Mouse (Mus musculus): ENCODE measurements around the gene Igf2bp1. TPM values are rescaled to one million over a fixed set of nuclear protein-coding genes. Genes with fewer than 3 reads are reported as not detected.
A peak's percentile ranks its signal among the peaks of the same experiment; 100 is the strongest.

The Igf2bp1 gene
- polyA plus RNA-seq, 1 experiment = 392 TPM

DNA sequence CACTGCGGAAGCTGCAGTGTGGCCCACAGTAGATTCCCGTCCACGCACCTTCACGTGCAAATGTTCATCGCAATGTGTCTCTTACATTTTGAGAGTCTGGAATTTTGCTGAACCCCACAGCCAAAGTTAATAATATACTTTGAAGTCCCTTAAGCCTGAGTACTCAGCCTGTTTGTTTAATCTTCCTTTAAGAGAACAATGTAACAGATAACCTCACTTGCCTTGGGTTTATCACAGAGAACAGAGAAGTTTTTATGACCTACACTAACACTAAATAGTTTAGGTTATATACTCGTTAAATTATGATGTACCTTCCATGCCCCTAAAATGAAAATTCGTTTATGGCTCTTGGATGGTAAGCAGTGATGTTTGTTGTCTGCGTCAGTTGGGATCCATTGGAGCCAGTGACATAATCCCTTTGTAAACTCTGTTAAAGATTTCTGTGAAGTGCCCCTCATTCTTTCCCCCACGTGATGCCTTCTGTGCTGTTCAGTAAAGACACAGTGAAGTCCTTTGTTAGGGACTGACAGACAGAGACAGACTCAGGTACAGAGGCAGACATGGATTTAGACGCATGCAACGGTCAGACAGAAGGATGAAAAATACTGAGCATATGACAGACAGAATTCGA lies 83.6 kb downstream of the Igf2bp1 start:
- Histone ChIP-seq H3K9ac (ENCODE audit: low read depth, poor library complexity, severe bottlenecking) (no peak overlapping the region), H3K27me3 (ENCODE audit: control insufficient read depth, insufficient read depth, low read length, poor library complexity, severe bottlenecking) (peaks cover 3% of the 10 kb centered on the region; the same call in 1 of the 2 replicates), H3K4me3 (ENCODE audit: low read depth, low read length) (no peak overlapping the region), H3K4me1 (ENCODE audit: control insufficient read depth, insufficient read depth, low read length) (no peaks in the 10 kb centered on the region), H3K36me3 (ENCODE audit: control insufficient read depth, insufficient read depth, low read length, poor library complexity, severe bottlenecking) (no peaks in the 10 kb centered on the region), H3K27ac (ENCODE audit: insufficient read depth, low read length) (no peak overlapping the region), H3K9me3 (replicated peaks; ENCODE audit: control insufficient read depth, insufficient read depth, low read length, poor library complexity, severe bottlenecking) (peaks cover 6% of the 10 kb centered on the region; the same call in 1 of the 2 replicates)
- no peak for TF ChIP-seq CTCF (IDR thresholded peaks at IDR 0.05; ENCODE audit: low read depth, low read length)
- TF ChIP-seq POLR2A (IDR thresholded peaks at IDR 0.05; ENCODE audit: insufficient read depth, low read length) = no peak
- no peak for TF ChIP-seq EP300 (IDR thresholded peaks at IDR 0.05; ENCODE audit: insufficient read depth, low read depth, low read length)

GRCm38 (mm10) chr11:95916426-95916825 lies 89.3 kb downstream of the Igf2bp1 start:
- Histone ChIP-seq H3K4me3 (ENCODE audit: low read depth, low read length) (no peak overlapping the region), H3K9ac (ENCODE audit: low read depth, poor library complexity, severe bottlenecking) (no peak overlapping the region), H3K4me1 (ENCODE audit: control insufficient read depth, insufficient read depth, low read length) (peaks cover 4% of the 10 kb centered on the region), H3K27ac (ENCODE audit: insufficient read depth, low read length) (no peak overlapping the region), H3K9me3 (replicated peaks; ENCODE audit: control insufficient read depth, insufficient read depth, low read length, poor library complexity, severe bottlenecking) (no peaks in the 10 kb centered on the region), H3K27me3 (ENCODE audit: control insufficient read depth, insufficient read depth, low read length, poor library complexity, severe bottlenecking) (peaks cover 9% of the 10 kb centered on the region), H3K36me3 (ENCODE audit: control insufficient read depth, insufficient read depth, low read length, poor library complexity, severe bottlenecking) (no peaks in the 10 kb centered on the region)
- TF ChIP-seq POLR2A (IDR thresholded peaks at IDR 0.05; ENCODE audit: insufficient read depth, low read length) (no peak), CTCF (IDR thresholded peaks at IDR 0.05; ENCODE audit: low read depth, low read length) (no peak), EP300 (IDR thresholded peaks at IDR 0.05; ENCODE audit: insufficient read depth, low read depth, low read length) (no peak)

DNA sequence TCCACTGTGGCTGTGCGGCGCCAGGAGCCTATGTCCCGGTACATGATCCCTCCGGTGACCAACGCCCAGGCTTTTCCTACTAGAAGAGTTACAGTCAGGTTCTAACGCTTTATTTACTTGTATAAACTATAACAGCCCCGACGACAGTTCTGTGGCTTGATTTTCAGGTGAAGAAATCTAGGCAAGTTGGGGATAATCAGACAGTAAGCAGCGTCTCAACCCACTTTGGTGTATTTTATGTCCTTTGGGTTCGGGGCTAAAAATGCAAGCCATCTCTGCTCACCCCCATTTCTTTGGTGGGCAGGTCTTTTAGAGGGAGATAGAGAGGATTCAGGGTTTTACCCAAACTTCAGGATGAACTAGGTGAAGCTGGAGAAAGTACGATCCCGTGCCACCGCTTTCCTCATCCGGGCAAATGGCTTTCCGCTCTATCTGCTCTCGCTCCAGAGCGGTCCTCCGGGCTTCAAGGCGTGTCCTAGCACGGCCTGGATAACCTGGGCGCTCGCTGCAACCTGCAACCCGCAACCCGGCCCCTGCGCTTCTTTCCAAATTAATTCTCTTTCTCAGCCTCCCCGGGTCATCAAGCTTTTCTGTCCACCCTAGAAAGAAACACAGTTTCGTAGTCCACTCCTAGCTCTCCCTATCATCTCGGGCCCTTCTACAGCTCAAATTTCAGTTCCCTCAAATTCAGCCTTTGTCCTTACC lies 90.6 kb downstream of the Igf2bp1 start:
- TF ChIP-seq POLR2A (IDR thresholded peaks at IDR 0.05; ENCODE audit: insufficient read depth, low read length) (no peak), CTCF (IDR thresholded peaks at IDR 0.05; ENCODE audit: low read depth, low read length) (no peak)
- Histone ChIP-seq H3K27ac (ENCODE audit: insufficient read depth, low read length) (no peak overlapping the region), H3K27me3 (ENCODE audit: control insufficient read depth, insufficient read depth, low read length, poor library complexity, severe bottlenecking) (peaks cover 9% of the 10 kb centered on the region), H3K4me1 (ENCODE audit: control insufficient read depth, insufficient read depth, low read length) (peaks cover 6% of the 10 kb centered on the region), H3K4me3 (ENCODE audit: low read depth, low read length) (peak overlapping the region; percentile 53), H3K36me3 (ENCODE audit: control insufficient read depth, insufficient read depth, low read length, poor library complexity, severe bottlenecking) (no peaks in the 10 kb centered on the region), H3K9ac (ENCODE audit: low read depth, poor library complexity, severe bottlenecking) (peak overlapping the region; percentile 68), H3K9me3 (replicated peaks; ENCODE audit: control insufficient read depth, insufficient read depth, low read length, poor library complexity, severe bottlenecking) (no peaks in the 10 kb centered on the region)

DNA sequence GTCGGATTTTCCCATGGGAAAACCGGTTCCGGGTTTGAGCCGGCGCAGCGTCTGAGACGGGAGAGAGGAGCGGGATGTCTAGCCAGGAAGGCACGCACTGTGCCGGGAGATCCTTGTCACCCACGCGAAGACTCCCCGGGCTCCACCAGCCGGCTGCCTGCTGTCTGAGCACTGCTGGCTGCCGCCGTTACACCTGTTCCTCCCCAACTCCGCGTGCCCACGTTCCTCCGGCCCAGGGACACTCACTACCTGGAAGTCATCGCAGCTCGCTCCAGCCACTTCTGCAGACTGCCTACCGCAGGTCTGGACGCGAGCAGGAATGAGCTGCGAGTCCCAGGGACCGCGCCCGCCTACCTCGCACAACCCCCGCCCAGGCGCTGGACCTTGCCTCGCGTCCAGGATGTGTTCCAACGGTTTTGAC lies 91.2 kb downstream of the Igf2bp1 start, which contains the start of gene B4galnt2:
TSS of gene B4galnt2 (minus strand) at position 321 of the 421 bp plus-strand sequence.
- TF ChIP-seq POLR2A (IDR thresholded peaks at IDR 0.05; ENCODE audit: insufficient read depth, low read length) (no peak), EP300 (IDR thresholded peaks at IDR 0.05; ENCODE audit: insufficient read depth, low read depth, low read length) (no peak), CTCF (IDR thresholded peaks at IDR 0.05; ENCODE audit: low read depth, low read length) (no peak)
- Histone ChIP-seq H3K4me1 (ENCODE audit: control insufficient read depth, insufficient read depth, low read length) (peaks cover 6% of the 10 kb centered on the region), H3K27ac (ENCODE audit: insufficient read depth, low read length) (0 out of 2 replicates have a peak within 1 kb of the TSS, but pooled peaks have one; percentile 0), H3K27me3 (ENCODE audit: control insufficient read depth, insufficient read depth, low read length, poor library complexity, severe bottlenecking) (peaks cover 9% of the 10 kb centered on the region), H3K9me3 (replicated peaks; ENCODE audit: control insufficient read depth, insufficient read depth, low read length, poor library complexity, severe bottlenecking) (no peaks in the 10 kb centered on the region), H3K4me3 (ENCODE audit: low read depth, low read length) (peak within 1 kb of the TSS; percentile 53), H3K9ac (ENCODE audit: low read depth, poor library complexity, severe bottlenecking) (peak within 1 kb of the TSS; percentile 68), H3K36me3 (ENCODE audit: control insufficient read depth, insufficient read depth, low read length, poor library complexity, severe bottlenecking) (no peaks in the 10 kb centered on the region)

- H3K9ac ChIP-seq (ENCODE audit: low read depth, poor library complexity, severe bottlenecking) = peak overlapping the region; percentile 68
- H3K36me3 ChIP-seq (ENCODE audit: control insufficient read depth, insufficient read depth, low read length, poor library complexity, severe bottlenecking) = no peaks in the 10 kb centered on the region
- no peak for TF ChIP-seq EP300 (IDR thresholded peaks at IDR 0.05; ENCODE audit: insufficient read depth, low read depth, low read length)
- TF ChIP-seq CTCF (IDR thresholded peaks at IDR 0.05; ENCODE audit: low read depth, low read length) = no peak
- no peak for TF ChIP-seq POLR2A (IDR thresholded peaks at IDR 0.05; ENCODE audit: insufficient read depth, low read length)
- H3K4me3 ChIP-seq (ENCODE audit: low read depth, low read length) = peak overlapping the region; percentile 53
- peaks cover 9% of the 10 kb centered on the region for H3K27me3 ChIP-seq (ENCODE audit: control insufficient read depth, insufficient read depth, low read length, poor library complexity, severe bottlenecking)
- H3K4me1 ChIP-seq (ENCODE audit: control insufficient read depth, insufficient read depth, low read length) = peaks cover 6% of the 10 kb centered on the region
- H3K27ac ChIP-seq (ENCODE audit: insufficient read depth, low read length) = 0 out of 2 replicates have a peak overlapping the region, but pooled peaks have one; percentile 0
- no peaks in the 10 kb centered on the region for H3K9me3 ChIP-seq (replicated peaks; ENCODE audit: control insufficient read depth, insufficient read depth, low read length, poor library complexity, severe bottlenecking)
Observed at GRCm38 (mm10) chr11:95913959-95914566, 91.7 kb downstream of the Igf2bp1 start.
